Mouse (Mus musculus) intestine, postnatal 0 days (tissue): ENCODE results near the gene Necab2. TPM values are rescaled to one million over a fixed set of nuclear protein-coding genes. Genes with fewer than 3 reads are reported as not detected.

Experiments
- ATAC-seq: fragments of 200-750 bp; cut with Nextera tagmentation; 2 replicates; pipeline ENCODE4 v1.8.0; 2017; ENCODE audit warnings: mild to moderate bottlenecking, moderate TSS enrichment, moderate library complexity
- H3K27ac ChIP-seq: fragments of 300-500 bp; sonication (generic); 2 replicates; pipeline ENCODE4 v1.5.1; 2014; ENCODE audit warnings: mild to moderate bottlenecking, low read depth, low read length, moderate library complexity
- H3K27me3 ChIP-seq: fragments of 300-500 bp; sonication (generic); replicated peaks from 2 replicates; pipeline ENCODE4 v1.6.1; 2014; ENCODE audit warnings: low read length, mixed read lengths; ENCODE audit not compliant: control insufficient read depth, insufficient read depth
- H3K36me3 ChIP-seq: fragments of 300-500 bp; sonication (generic); 2 replicates; pipeline ENCODE4 v1.6.1; 2014; ENCODE audit warnings: mild to moderate bottlenecking, moderate library complexity; ENCODE audit not compliant: control insufficient read depth, insufficient read depth
- H3K4me1 ChIP-seq: fragments of 300-500 bp; sonication (generic); replicated peaks from 2 replicates; pipeline ENCODE4 v1.6.1; 2014; ENCODE audit warnings: antibody characterized with exemption, low read length, mixed read lengths; ENCODE audit not compliant: control insufficient read depth, insufficient read depth
- H3K4me2 ChIP-seq: fragments of 300-500 bp; sonication (generic); replicated peaks from 2 replicates; pipeline ENCODE4 v1.6.1; 2014; ENCODE audit warnings: low read depth, mild to moderate bottlenecking, moderate library complexity
- H3K4me3 ChIP-seq: fragments of 300-500 bp; sonication (generic); 2 replicates; pipeline ENCODE4 v1.5.1; 2014; ENCODE audit warnings: low read depth, low read length
- H3K9ac ChIP-seq: fragments of 300-500 bp; sonication (generic); 2 replicates; pipeline ENCODE4 v1.6.1; 2014; ENCODE audit warnings: mild to moderate bottlenecking, low read depth, low read length
- H3K9me3 ChIP-seq: fragments of 300-500 bp; sonication (generic); 2 replicates; pipeline ENCODE4 v1.6.1; 2016; ENCODE audit warnings: mixed run types; ENCODE audit not compliant: control insufficient read depth
- CTCF ChIP-seq: sonication (generic); IDR thresholded peaks from 2 replicates; pipeline ENCODE4 v1.5.1; 2016; ENCODE audit warnings: low read depth, mild to moderate bottlenecking, control low read depth, antibody characterized with exemption, moderate library complexity
- WGBS: fragments of 180-500 bp; shearing (Covaris S2); extraction: QIAGEN DNeasy Blood & Tissue Kit; methylation state at CpG from one replicate; pipeline ENCODE4 v1.1.7; 2014; 5-methylcytosine and 5-hydroxymethylcytosine counted together
- polyA plus RNA-seq: library from polyadenylated mRNA; unstranded; fragments of >200 nt; fragmentation: Nextera tagmentation; extraction: Ambion mirVana; gene quantifications from 2 replicates; pipeline ENCODE4 v1.2.1, GENCODE M21; 2015

The Necab2 gene
- polyA plus RNA-seq, 1 experiment from 2014 or later, result 1.3 TPM

- H3K4me1 ChIP-seq, result no peaks in the 10 kb centered on the region
- no peaks in the 10 kb centered on the region; the same call in 1 of the 2 replicates for H3K36me3 ChIP-seq
- no peak overlapping the region for H3K9ac ChIP-seq
- H3K27me3 ChIP-seq, result no peaks in the 10 kb centered on the region
- 75% methylated on average over 6 of the region's 6 CpGs for WGBS
- no peak for TF ChIP-seq CTCF
- H3K27ac ChIP-seq, result peak overlapping the region; percentile 30; the same call in 1 of the 2 replicates
- H3K4me2 ChIP-seq, result no peak overlapping the region
- H3K4me3 ChIP-seq, result no peak overlapping the region
- H3K9me3 ChIP-seq, result no peaks in the 10 kb centered on the region
- no peak for ATAC-seq
Observed at GRCm38 (mm10) chr8:119426069-119426735, 20.3 kb upstream of the Necab2 start.

- H3K36me3 ChIP-seq, result no peaks in the 10 kb centered on the region
- no peaks in the 10 kb centered on the region for H3K27me3 ChIP-seq
- no peaks in the 10 kb centered on the region for H3K4me1 ChIP-seq
- no peak overlapping the region for H3K27ac ChIP-seq
- WGBS, result 80% methylated on average over 12 of the region's 12 CpGs
- TF ChIP-seq CTCF, result no peak
- no peak overlapping the region for H3K9ac ChIP-seq
- no peak overlapping the region for H3K4me3 ChIP-seq
- H3K4me2 ChIP-seq, result no peak overlapping the region
- no peaks in the 10 kb centered on the region for H3K9me3 ChIP-seq
- ATAC-seq, result no peak
Observed at GRCm38 (mm10) chr8:119427634-119428349, 18.7 kb upstream of the Necab2 start.

- H3K4me1 ChIP-seq, result no peaks in the 10 kb centered on the region
- no peaks in the 10 kb centered on the region for H3K36me3 ChIP-seq
- 74% methylated on average over 7 of the region's 7 CpGs for WGBS
- H3K4me3 ChIP-seq, result no peak overlapping the region
- H3K27me3 ChIP-seq, result no peaks in the 10 kb centered on the region
- H3K27ac ChIP-seq, result no peak overlapping the region
- no peaks in the 10 kb centered on the region for H3K9me3 ChIP-seq
- H3K4me2 ChIP-seq, result no peak overlapping the region
- TF ChIP-seq CTCF, result no peak
- no peak for ATAC-seq
- no peak overlapping the region for H3K9ac ChIP-seq
Observed at GRCm38 (mm10) chr8:119428350-119428740, 18.2 kb upstream of the Necab2 start.

- no peak overlapping the region for H3K4me2 ChIP-seq
- H3K36me3 ChIP-seq, result no peaks in the 10 kb centered on the region
- H3K4me1 ChIP-seq, result no peaks in the 10 kb centered on the region
- no peak for TF ChIP-seq CTCF
- WGBS, result 66% methylated on average over 5 of the region's 5 CpGs
- H3K9me3 ChIP-seq, result no peaks in the 10 kb centered on the region
- no peak overlapping the region for H3K27ac ChIP-seq
- no peak overlapping the region for H3K9ac ChIP-seq
- H3K27me3 ChIP-seq, result no peaks in the 10 kb centered on the region
- H3K4me3 ChIP-seq, result no peak overlapping the region
- no peak for ATAC-seq
Observed at GRCm38 (mm10) chr8:119428766-119429327, 17.7 kb upstream of the Necab2 start.

- H3K4me3 ChIP-seq, result no peak overlapping the region
- ATAC-seq, result no peak
- no peak overlapping the region for H3K27ac ChIP-seq
- TF ChIP-seq CTCF, result no peak
- no peaks in the 10 kb centered on the region for H3K36me3 ChIP-seq
- 63% methylated on average over 3 of the region's 3 CpGs for WGBS
- H3K4me1 ChIP-seq, result no peaks in the 10 kb centered on the region
- no peaks in the 10 kb centered on the region for H3K27me3 ChIP-seq
- no peak overlapping the region for H3K9ac ChIP-seq
- H3K4me2 ChIP-seq, result no peak overlapping the region
- H3K9me3 ChIP-seq, result no peaks in the 10 kb centered on the region
Observed at GRCm38 (mm10) chr8:119429552-119429951, 17.0 kb upstream of the Necab2 start.

- Histone ChIP-seq H3K9me3 (no peaks in the 10 kb centered on the region), H3K4me1 (no peaks in the 10 kb centered on the region), H3K9ac (no peak overlapping the region), H3K27ac (no peak overlapping the region), H3K27me3 (no peaks in the 10 kb centered on the region), H3K4me3 (no peak overlapping the region), H3K4me2 (no peak overlapping the region), H3K36me3 (no peaks in the 10 kb centered on the region)
- 61% methylated on average over 8 of the region's 8 CpGs for WGBS
- ATAC-seq, result no peak
- TF ChIP-seq CTCF, result no peak
Observed at GRCm38 (mm10) chr8:119430250-119430649, 16.3 kb upstream of the Necab2 start.
